Comparison of ENCODE assay signal across 8 mouse cellular contexts in the genomic region with DNA sequence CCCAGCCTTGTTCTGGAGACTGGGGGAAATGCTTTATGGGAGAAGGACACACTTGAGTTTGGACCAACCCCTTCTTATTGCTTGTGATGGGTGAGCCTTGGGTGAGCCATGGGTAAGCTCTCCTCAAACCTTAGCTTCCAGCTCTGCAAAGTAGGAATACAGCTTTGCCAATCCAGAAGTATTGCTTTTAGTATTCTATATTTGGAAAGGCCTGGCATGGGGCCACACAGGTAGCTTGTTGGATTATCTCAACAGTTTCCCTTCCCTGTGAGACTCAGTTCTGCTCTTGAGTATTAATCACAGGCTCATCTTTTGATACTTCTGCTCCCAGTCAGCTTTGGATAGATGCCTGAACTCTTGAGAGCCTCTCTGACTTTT. TPM values are rescaled to one million over a fixed set of nuclear protein-coding genes. Genes with fewer than 3 reads are reported as not detected.
A peak's percentile ranks its signal among the peaks of the same experiment; 100 is the strongest.
DNase-seq lines count a peak whose midpoint lies in the region; ATAC-seq and TF ChIP-seq lines count a peak whose summit lies in the region.

No protein-coding gene starts in this region.

- no peak for DNase-seq in heart, adult 18-20 months
- DNase-seq in midbrain, embryonic 10.5 days (ENCODE audit: low spot score): no peak
- DNase-seq in urinary bladder, adult 18-20 months (ENCODE audit: low spot score in 2 of 2): no peak
- DNase-seq in spleen, postnatal 14 days (ENCODE audit: low spot score in 2 of 2): no peak
- no peak for DNase-seq in thymus, postnatal 36 days

- H3K4me1 ChIP-seq in heart, embryonic 16.5 days (ENCODE audit: control insufficient read depth, insufficient read depth, low read length): peaks cover 56% of the 10 kb centered on the region
- peaks cover 15% of the 10 kb centered on the region for H3K4me1 ChIP-seq in cortical plate, adult 2 months (ENCODE audit: control insufficient read depth, insufficient read depth, low read length)
- H3K4me1 ChIP-seq in hindbrain, embryonic 12.5 days: peaks cover 56% of the 10 kb centered on the region
- H3K4me1 ChIP-seq in midbrain, embryonic 10.5 days: peaks cover 56% of the 10 kb centered on the region

- ATAC-seq in heart, embryonic 16.5 days (replicated peaks; ENCODE audit: extremely low read depth, insufficient read depth, low FRiP score): no peak
- no peak for ATAC-seq in hindbrain, embryonic 12.5 days (ENCODE audit: low FRiP score)

- H3K36me3 ChIP-seq in heart, embryonic 16.5 days (ENCODE audit: control insufficient read depth, insufficient read depth): no peaks in the 10 kb centered on the region
- no peaks in the 10 kb centered on the region for H3K36me3 ChIP-seq in hindbrain, embryonic 12.5 days
- no peaks in the 10 kb centered on the region for H3K36me3 ChIP-seq in midbrain, embryonic 10.5 days

- H3K9ac ChIP-seq in heart, embryonic 16.5 days (ENCODE audit: low read length): peak overlapping the region; percentile 99
- H3K9ac ChIP-seq in hindbrain, embryonic 12.5 days: peak overlapping the region; percentile 81

- no peaks in the 10 kb centered on the region for H3K27me3 ChIP-seq in heart, embryonic 16.5 days (ENCODE audit: control insufficient read depth, insufficient read depth, low read length)
- no peaks in the 10 kb centered on the region for H3K27me3 ChIP-seq in hindbrain, embryonic 12.5 days
- no peaks in the 10 kb centered on the region for H3K27me3 ChIP-seq in midbrain, embryonic 10.5 days (ENCODE audit: low read depth, poor library complexity, severe bottlenecking)

- TF ChIP-seq POLR2A in cortical plate, adult 2 months (IDR thresholded peaks at IDR 0.05; ENCODE audit: extremely low read depth, insufficient read depth, low read length): no peak

- peak overlapping the region; percentile 89; the same call in 1 of the 2 replicates for H3K27ac ChIP-seq in heart, embryonic 16.5 days (ENCODE audit: low read length)
- H3K27ac ChIP-seq in cortical plate, adult 2 months (ENCODE audit: insufficient read depth, low read length): no peak overlapping the region
- no peak overlapping the region for H3K27ac ChIP-seq in hindbrain, embryonic 12.5 days
- peak overlapping the region; percentile 92; the same call in 1 of the 2 replicates for H3K27ac ChIP-seq in midbrain, embryonic 10.5 days (replicated peaks)

- no peaks in the 10 kb centered on the region for H3K9me3 ChIP-seq in heart, embryonic 16.5 days (replicated peaks; ENCODE audit: control insufficient read depth, low read length)
- no peaks in the 10 kb centered on the region for H3K9me3 ChIP-seq in hindbrain, embryonic 12.5 days (replicated peaks)
- no peaks in the 10 kb centered on the region for H3K9me3 ChIP-seq in midbrain, embryonic 10.5 days (replicated peaks)

- peak overlapping the region; percentile 74 for H3K4me2 ChIP-seq in heart, embryonic 16.5 days (ENCODE audit: low read depth, low read length)
- peak overlapping the region; percentile 72 for H3K4me2 ChIP-seq in hindbrain, embryonic 12.5 days (replicated peaks)

- TF ChIP-seq CTCF in cortical plate, adult 2 months (IDR thresholded peaks at IDR 0.05; ENCODE audit: extremely low read depth, insufficient read depth, low read length): no peak

- H3K4me3 ChIP-seq in heart, embryonic 16.5 days (ENCODE audit: low read length): peak overlapping the region; percentile 99
- peak overlapping the region; percentile 66 for H3K4me3 ChIP-seq in cortical plate, adult 2 months (ENCODE audit: insufficient read depth, low read length)
- H3K4me3 ChIP-seq in hindbrain, embryonic 12.5 days: peak overlapping the region; percentile 75
- H3K4me3 ChIP-seq in midbrain, embryonic 10.5 days: peak overlapping the region; percentile 94

RNA-seq across cellular contexts. Expression of gene Bicd2, which starts 1.3 kb away (rescaled TPM):
- polyA plus RNA-seq in heart, embryonic 16.5 days (2015; fragmentation: Nextera tagmentation; extraction: Ambion mirVana): 55.9 and 59.8 TPM in 2 replicates
- total RNA-seq in heart, adult 18-20 months (2021): 10 to 100 TPM; 67.3 to 73.9 TPM
- polyA plus RNA-seq in cortical plate, adult 2 months (2012; rRNA removed): 49.5 and 52.0 TPM in 2 replicates
- polyA plus RNA-seq in hindbrain, embryonic 12.5 days (2016; fragmentation: Nextera tagmentation; extraction: Ambion mirVana): 40.7 and 44.2 TPM in 2 replicates
- 29.7 and 33.9 TPM in 2 replicates for polyA plus RNA-seq in midbrain, embryonic 10.5 days (2016; fragmentation: Nextera tagmentation; extraction: Ambion mirVana)

RNA-seq across cellular contexts. Expression of gene Fgd3, which starts 22.6 kb away (rescaled TPM):
- polyA plus RNA-seq in heart, embryonic 16.5 days (2015; fragmentation: Nextera tagmentation; extraction: Ambion mirVana): 0.22 and 0.29 TPM in 2 replicates
- 1 to 10 TPM; 1.2 to 2.4 TPM for total RNA-seq in heart, adult 18-20 months (2021)
- 5.8 and 6.2 TPM in 2 replicates for polyA plus RNA-seq in cortical plate, adult 2 months (2012; rRNA removed)
- 1.1 and 1.2 TPM in 2 replicates for polyA plus RNA-seq in hindbrain, embryonic 12.5 days (2016; fragmentation: Nextera tagmentation; extraction: Ambion mirVana)
- polyA plus RNA-seq in midbrain, embryonic 10.5 days (2016; fragmentation: Nextera tagmentation; extraction: Ambion mirVana): 1.1 and 1.5 TPM in 2 replicates

Comparison
In these comparisons a context has a peak if more than half of its experiments do, and no peak if none do; other contexts are left out.
1. H3K27ac ChIP-seq: peak in heart, embryonic 16.5 days (single experiment) and midbrain, embryonic 10.5 days (single experiment); none in cortical plate, adult 2 months (single experiment) and hindbrain, embryonic 12.5 days (single experiment).
2. Peak in every context shown above with its lines, with median percentiles within 50 percentile points of each other: H3K4me3 ChIP-seq.